Mouse (Mus musculus) lung, embryonic 15.5 days (tissue): ENCODE results near the gene Ascc2. TPM values are rescaled to one million over a fixed set of nuclear protein-coding genes. Genes with fewer than 3 reads are reported as not detected.
"Not testable (repeated sequence)": the region's sequence is repeated elsewhere in the genome, so short reads cannot be mapped to it uniquely, and the experiment has no call there.

ENCODE experiments used
- ATAC-seq: fragments of 200-750 bp; cut with Nextera tagmentation; 2 replicates; pipeline ENCODE4 v1.8.0; 2017; ENCODE audit warnings: moderate number of reproducible peaks, borderline replicate concordance; ENCODE audit not compliant: low FRiP score, low TSS enrichment; ENCODE audit errors: extremely low read depth
- H3K27ac ChIP-seq: fragments of 300-500 bp; sonication (generic); 2 replicates; pipeline ENCODE4 v1.5.1; 2015; ENCODE audit warnings: moderate library complexity, mild to moderate bottlenecking, inconsistent platforms
- H3K27me3 ChIP-seq: fragments of 300-500 bp; sonication (generic); 2 replicates; pipeline ENCODE4 v1.6.1; 2015; ENCODE audit warnings: inconsistent platforms
- H3K36me3 ChIP-seq: fragments of 300-500 bp; sonication (generic); 2 replicates; pipeline ENCODE4 v1.6.1; 2015; ENCODE audit warnings: inconsistent platforms
- H3K4me1 ChIP-seq: fragments of 300-500 bp; sonication (generic); 2 replicates; pipeline ENCODE4 v1.6.1; 2015; ENCODE audit warnings: inconsistent platforms
- H3K4me2 ChIP-seq: fragments of 300-500 bp; sonication (generic); 2 replicates; pipeline ENCODE4 v1.6.1; 2015; ENCODE audit warnings: inconsistent platforms, mild to moderate bottlenecking, moderate library complexity
- H3K4me3 ChIP-seq: fragments of 300-500 bp; sonication (generic); 2 replicates; pipeline ENCODE4 v1.5.1; 2015; ENCODE audit warnings: mild to moderate bottlenecking, inconsistent platforms
- H3K9ac ChIP-seq: fragments of 300-500 bp; sonication (generic); 2 replicates; pipeline ENCODE4 v1.6.1; 2015; ENCODE audit warnings: inconsistent platforms
- H3K9me3 ChIP-seq: fragments of 300-500 bp; sonication (generic); 2 replicates; pipeline ENCODE4 v1.6.1; 2016; ENCODE audit warnings: inconsistent platforms
- WGBS: fragments of 180-500 bp; shearing (Covaris S2); methylation state at CpG from one replicate; pipeline ENCODE4 v1.1.7; 2015; 5-methylcytosine and 5-hydroxymethylcytosine counted together
- polyA plus RNA-seq: library from polyadenylated mRNA; unstranded; fragments of >200 nt; fragmentation: Nextera tagmentation; extraction: Ambion mirVana; gene quantifications from 2 replicates; pipeline ENCODE4 v1.2.1, GENCODE M21; 2015

The Ascc2 gene
- polyA plus RNA-seq, 1 experiment from 2014 or later, result 35.1 TPM

DNA sequence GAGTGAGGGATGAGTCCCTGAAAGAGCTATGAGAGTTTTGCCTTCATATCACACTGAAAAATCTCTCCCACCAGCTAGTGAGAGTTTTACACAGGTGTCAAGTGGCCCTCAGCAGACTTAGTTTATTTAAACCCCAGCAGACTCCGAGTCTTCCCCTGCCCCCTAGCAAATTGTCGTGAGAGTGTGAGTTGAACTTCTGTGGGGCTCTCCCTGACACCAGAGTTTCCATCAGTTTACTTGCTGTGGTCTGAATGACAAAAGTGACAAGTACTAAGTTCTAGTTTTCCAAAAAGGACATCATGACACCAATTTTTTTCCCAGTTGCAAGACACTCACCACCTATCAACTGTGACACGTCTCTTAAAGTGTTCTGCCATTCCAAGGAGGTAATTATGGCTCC lies 50.3 kb downstream of the Ascc2 start:
- Histone ChIP-seq H3K27ac (no peak overlapping the region), H3K4me1 (peaks cover 8% of the 10 kb centered on the region; the same call in 1 of the 2 replicates), H3K36me3 (peaks cover 6% of the 10 kb centered on the region; the same call in 1 of the 2 replicates), H3K9ac (no peak overlapping the region), H3K4me2 (no peak overlapping the region), H3K27me3 (no peaks in the 10 kb centered on the region), H3K9me3 (no peaks in the 10 kb centered on the region), H3K4me3 (no peak overlapping the region)
- ATAC-seq, result no peak
- 29% methylated on average over 3 of the region's 3 CpGs for WGBS

DNA sequence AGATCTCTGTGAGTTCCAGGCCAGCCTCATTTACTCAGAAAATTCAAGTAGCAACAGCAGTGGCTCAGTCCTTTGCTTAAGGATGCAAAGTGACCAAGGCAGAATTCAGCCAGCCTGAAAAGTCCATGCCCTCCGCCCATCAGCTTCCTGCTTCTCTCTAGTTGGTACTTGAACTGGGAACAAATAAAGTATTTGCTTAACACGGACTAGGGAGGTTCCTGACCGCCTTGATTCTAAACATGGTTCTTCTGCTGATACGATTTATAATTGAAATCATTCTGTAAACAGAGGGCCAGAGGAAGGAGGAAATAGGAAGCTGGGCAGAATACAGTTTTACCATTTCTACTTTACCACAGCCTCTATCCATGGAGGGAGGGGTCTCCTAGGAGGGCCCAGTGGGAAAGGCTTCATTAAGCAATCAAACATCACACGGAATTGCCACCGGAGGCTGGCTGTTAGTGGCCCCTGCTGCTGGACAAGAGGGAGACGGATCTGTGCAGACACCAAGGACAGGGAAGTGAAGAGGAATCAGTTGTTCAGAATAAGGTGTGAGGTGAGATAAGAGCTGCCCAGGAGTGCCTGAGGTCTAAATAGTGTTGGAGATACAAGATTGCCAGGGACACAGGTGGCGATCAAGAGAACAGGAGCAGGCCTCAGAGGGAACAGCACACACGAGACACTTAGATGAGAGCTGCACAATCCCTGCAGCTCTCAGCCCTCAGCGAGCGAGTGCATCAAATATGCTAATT lies 51.3 kb downstream of the Ascc2 start:
- H3K4me1 ChIP-seq, result peaks cover 8% of the 10 kb centered on the region; the same call in 1 of the 2 replicates
- H3K4me2 ChIP-seq, result no peak overlapping the region
- no peak overlapping the region for H3K27ac ChIP-seq
- no peaks in the 10 kb centered on the region for H3K27me3 ChIP-seq
- no peaks in the 10 kb centered on the region; the same call in 1 of the 2 replicates for H3K36me3 ChIP-seq
- no peak overlapping the region for H3K4me3 ChIP-seq
- no peak overlapping the region for H3K9ac ChIP-seq
- no peak for ATAC-seq
- no peaks in the 10 kb centered on the region for H3K9me3 ChIP-seq
- 39% methylated on average over 11 of the region's 11 CpGs for WGBS

DNA sequence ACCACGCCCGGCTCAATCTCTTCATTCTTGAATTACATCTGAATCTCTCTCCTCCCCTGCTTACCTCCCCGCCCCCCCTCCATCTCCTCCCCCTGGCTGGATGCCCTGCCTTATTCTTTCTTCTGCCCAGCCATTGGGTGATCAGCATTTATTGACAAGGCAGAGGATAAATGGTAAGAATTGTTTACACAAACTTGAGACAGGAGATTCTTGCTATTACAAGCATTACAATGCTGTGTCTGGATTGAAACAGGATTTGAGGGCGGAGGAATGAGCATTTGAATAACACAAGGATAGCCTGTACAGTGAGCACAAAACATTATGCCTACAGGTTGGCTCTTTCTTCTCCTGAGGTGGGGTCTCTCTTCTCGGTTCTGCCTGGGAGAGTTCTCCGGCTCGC lies 52.8 kb downstream of the Ascc2 start:
- peaks cover 8% of the 10 kb centered on the region; the same call in 1 of the 2 replicates for H3K4me1 ChIP-seq
- ATAC-seq, result no peak
- 77% methylated on average over 7 of the region's 7 CpGs for WGBS

DNA sequence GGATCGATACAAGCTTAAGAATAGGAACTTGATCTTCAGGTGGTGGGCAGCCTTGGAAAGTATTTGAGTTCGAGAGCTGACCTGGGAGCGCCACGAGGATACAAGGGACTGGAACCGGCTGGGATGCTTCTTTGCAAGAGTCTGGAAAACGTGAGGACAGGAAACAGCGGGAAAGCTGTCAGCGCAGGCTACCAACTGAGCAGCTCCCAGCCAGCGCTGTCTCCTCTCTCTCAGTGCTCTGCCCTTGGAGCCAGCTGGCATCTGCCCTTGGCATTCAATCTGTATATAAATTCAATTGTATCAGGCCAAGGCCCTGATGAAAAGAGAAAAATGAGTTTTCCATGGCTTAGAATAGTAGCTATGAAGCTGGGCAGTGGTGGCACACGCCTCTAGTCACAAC lies 53.7 kb downstream of the Ascc2 start:
- no peak overlapping the region for H3K27ac ChIP-seq
- no peaks in the 10 kb centered on the region for H3K27me3 ChIP-seq
- H3K4me2 ChIP-seq, result no peak overlapping the region
- no peak for ATAC-seq
- WGBS, result 51% methylated on average over 10 of the region's 10 CpGs
- H3K9ac ChIP-seq, result no peak overlapping the region
- H3K36me3 ChIP-seq, result no peaks in the 10 kb centered on the region
- H3K4me3 ChIP-seq, result no peak overlapping the region
- H3K9me3 ChIP-seq, result no peaks in the 10 kb centered on the region
- H3K4me1 ChIP-seq, result peaks cover 8% of the 10 kb centered on the region; the same call in 1 of the 2 replicates

More for the DNA sequence above, 52.8 kb downstream of the Ascc2 start:
- no peaks in the 10 kb centered on the region for H3K27me3 ChIP-seq
- no peaks in the 10 kb centered on the region for H3K36me3 ChIP-seq
- no peaks in the 10 kb centered on the region for H3K9me3 ChIP-seq
- H3K4me2 ChIP-seq, result no peak overlapping the region
- H3K27ac ChIP-seq, result no peak overlapping the region
- H3K9ac ChIP-seq, result no peak overlapping the region
- no peak overlapping the region for H3K4me3 ChIP-seq

DNA sequence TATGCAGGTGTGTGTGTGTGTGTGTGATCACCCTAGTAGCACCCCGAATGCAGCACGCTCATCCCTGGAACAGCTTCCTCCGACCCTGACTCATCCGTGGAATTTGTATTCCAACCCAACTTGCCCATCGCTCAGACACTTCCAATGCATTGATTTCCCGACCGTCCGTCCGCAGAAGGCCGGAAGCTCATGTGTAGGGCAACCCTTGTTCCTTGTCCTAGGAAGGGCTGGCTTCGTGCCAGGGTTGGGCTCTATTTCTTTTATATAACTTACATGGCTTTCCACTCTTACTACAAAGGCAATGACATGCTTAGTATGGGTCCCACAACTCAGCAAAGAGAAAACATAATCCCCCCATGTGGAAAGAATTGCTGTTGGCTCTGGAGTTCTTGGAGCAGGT lies 54.6 kb downstream of the Ascc2 start:
- Histone ChIP-seq H3K36me3 (no peaks in the 10 kb centered on the region), H3K4me1 (peaks cover 8% of the 10 kb centered on the region; the same call in 1 of the 2 replicates), H3K9me3 (no peaks in the 10 kb centered on the region), H3K27me3 (no peaks in the 10 kb centered on the region), H3K4me3 (no peak overlapping the region), H3K27ac (no peak overlapping the region), H3K9ac (no peak overlapping the region), H3K4me2 (no peak overlapping the region)
- 82% methylated on average over 11 of the region's 11 CpGs for WGBS
- ATAC-seq, result no peak

DNA sequence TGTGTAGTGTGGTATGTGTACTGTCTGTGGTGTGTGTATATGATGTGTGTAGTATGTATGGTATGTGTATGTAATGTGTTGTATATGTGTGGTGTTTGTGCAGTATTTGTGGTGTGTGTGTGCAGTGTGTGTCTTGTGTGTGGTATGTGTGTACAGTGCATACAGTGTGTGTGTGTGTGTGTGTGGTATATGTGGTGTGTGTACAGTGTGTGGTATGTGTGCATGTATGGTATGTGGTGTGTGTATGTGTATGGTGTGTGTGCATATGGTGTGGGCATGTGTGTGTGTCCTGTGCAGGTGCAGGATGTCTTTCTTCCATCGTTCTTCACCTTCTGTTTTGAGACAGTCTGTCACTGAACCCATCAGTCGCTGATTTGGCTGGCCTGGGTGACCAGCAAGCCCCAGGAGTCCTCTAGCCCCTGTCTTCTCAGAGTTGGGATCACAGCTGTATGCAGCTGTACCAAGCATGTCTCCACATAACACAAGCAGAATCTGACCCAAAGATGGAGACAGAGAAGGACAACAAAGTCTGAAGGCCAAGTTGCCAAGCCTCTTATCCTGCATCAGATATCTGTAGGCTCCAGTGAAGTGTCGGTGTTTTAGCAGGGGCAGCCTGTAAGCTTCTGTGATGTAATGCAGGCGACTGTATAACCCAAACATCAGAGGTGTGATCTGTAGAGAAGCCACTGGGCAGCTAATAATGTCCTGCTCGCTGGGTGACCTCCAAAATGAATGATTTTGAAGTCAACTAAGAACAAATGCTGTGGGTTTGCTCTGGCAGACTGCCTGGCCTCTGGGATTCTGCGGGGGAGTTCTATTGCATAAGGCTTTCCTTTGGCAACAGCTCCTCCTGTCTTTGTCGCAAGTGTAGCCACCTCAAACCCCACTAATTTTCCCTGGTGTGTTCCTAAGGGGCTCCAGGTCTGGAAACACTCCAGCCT lies 59.8 kb downstream of the Ascc2 start:
- H3K27ac ChIP-seq, result peak overlapping the region; percentile 67
- ATAC-seq, result peak; percentile 94
- H3K4me1 ChIP-seq, result peaks cover 5% of the 10 kb centered on the region; the same call in 1 of the 2 replicates
- no peak overlapping the region for H3K4me2 ChIP-seq
- no peaks in the 10 kb centered on the region for H3K27me3 ChIP-seq
- no peaks in the 10 kb centered on the region for H3K9me3 ChIP-seq
- H3K4me3 ChIP-seq, result no peak overlapping the region
- WGBS, result 17% methylated on average over 7 of the region's 7 CpGs
- H3K36me3 ChIP-seq, result peaks cover 19% of the 10 kb centered on the region
- no peak overlapping the region for H3K9ac ChIP-seq

DNA sequence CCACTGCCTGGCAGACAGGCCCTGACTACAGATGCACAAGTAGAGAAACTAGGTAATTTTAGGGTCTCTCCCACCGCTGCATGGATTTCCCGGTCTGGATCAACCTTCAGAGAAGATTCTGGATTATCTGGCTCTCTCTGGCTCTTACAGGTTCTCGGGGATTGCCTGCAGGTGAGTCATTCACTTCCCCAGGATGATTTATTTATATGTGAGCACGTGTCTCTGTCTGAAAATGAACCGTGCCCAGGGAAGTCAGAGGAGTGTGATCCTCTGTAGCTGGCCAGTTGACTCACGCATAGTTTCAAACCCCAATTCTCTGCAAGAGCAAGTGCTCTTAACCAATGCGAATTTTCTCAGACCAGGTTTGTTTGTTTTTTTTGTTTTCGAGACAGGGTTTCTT lies 63.2 kb downstream of the Ascc2 start:
- H3K9ac ChIP-seq, result no peak overlapping the region
- H3K36me3 ChIP-seq, result peaks cover 20% of the 10 kb centered on the region
- H3K4me2 ChIP-seq, result no peak overlapping the region
- 73% methylated on average over 8 of the region's 8 CpGs for WGBS
- no peaks in the 10 kb centered on the region for H3K27me3 ChIP-seq
- H3K4me3 ChIP-seq, result no peak overlapping the region
- no peak overlapping the region for H3K27ac ChIP-seq
- peaks cover 20% of the 10 kb centered on the region for H3K4me1 ChIP-seq
- ATAC-seq, result no peak
- no peaks in the 10 kb centered on the region for H3K9me3 ChIP-seq

DNA sequence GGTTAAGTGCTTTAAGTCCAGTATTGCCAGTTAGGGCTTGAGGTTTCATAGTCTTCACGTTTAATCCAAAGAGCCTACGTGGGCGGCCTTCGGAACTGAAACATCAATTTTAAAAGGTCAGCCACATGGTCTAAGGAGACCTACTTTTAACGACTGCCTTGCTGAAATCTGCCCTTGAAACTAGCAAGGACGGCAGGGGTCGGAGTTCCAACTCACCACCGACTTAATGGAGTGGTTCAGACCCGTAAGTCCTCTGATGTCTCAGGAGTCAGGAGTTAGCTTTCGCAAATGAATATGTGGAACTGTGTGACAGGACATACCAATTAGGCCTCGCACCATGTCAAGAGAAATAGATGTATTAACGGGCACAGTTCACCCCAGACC lies 66.1 kb downstream of the Ascc2 start:
- Histone ChIP-seq H3K36me3 (peaks cover 20% of the 10 kb centered on the region), H3K27ac (peak overlapping the region; percentile 71), H3K4me1 (peaks cover 17% of the 10 kb centered on the region), H3K9ac (peak overlapping the region; percentile 89), H3K4me3 (peak overlapping the region; percentile 83), H3K4me2 (peak overlapping the region; percentile 75), H3K9me3 (no peaks in the 10 kb centered on the region), H3K27me3 (no peaks in the 10 kb centered on the region)
- 4% methylated on average over 12 of the region's 12 CpGs for WGBS
- ATAC-seq, result peak; percentile 17; the same call in 1 of the 2 replicates

DNA sequence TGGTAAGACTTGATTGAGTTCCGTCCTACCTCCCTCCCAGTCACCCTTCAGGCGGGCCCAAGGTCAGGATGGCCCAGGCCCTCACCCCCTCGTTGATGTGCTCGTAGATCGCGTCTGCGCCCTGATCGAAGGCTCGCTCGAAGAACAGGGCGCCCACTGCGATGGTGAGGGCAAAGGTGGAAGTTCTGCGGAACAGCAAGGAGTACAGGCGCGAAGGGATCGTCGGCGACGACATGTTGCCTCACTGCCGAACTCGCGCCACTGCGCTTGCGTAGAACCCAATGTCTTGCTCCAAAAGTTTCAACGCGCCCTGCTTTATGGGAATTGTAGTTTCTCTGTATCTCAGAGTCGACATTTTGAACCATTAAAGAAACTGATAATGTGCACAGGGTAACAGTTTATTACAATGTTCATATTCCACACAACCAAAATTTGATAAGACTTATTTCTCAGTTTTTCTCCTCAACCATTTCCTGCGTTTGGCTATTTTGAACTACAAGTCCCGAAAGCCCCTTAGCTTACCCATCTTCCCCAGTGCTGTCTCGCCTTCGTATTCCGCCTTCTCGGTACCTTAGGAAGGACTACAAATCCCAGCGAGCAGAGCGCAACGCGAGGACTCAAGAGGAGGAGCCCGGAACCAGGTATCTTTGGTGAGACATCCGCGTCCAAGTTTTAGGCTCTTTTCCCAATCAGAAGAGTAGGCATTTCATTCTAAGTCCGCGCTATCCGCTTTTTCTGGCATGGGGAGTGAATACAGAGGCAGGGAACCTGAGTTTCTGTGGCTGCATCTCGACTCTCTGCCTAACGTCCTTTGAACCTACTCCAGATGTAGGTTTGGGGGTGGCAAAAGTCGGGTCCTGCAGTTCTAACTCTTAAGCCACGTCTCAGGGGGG lies 66.8 kb downstream of the Ascc2 start, which contains the start of the genes Uqcr10 and Zmat5:
Gene Uqcr10, minus strand, starts transcription at position 271 of the 893 bp plus-strand sequence.
Gene Zmat5, plus strand, starts transcription at position 607 of the 893 bp plus-strand sequence.
- under 1% methylated on average over 47 of the region's 47 CpGs for WGBS
- H3K4me1 ChIP-seq, result peaks cover 17% of the 10 kb centered on the region
- ATAC-seq, result peak; percentile 97

DNA sequence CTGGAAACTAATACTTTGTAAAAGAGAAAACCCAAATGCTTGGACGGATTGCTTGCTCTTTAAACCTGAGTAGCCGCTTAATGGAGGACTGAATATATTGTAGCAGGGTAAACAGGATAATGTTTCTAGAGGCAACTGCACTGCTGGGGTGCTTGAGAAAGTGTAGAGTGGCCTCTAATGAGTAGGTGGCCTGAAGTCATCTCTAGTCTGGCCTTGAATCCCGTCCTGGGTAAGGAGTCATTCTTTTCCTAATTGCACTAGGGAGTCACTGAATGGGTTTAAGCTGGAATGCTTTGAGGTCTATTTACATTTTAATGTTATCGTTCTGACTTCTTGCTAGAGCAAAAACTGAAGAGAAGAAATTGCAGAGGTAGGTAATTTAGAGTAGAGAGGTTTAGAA lies 67.6 kb downstream of the Ascc2 start:
- Histone ChIP-seq H3K4me2 (peak overlapping the region; percentile 75), H3K36me3 (peaks cover 20% of the 10 kb centered on the region), H3K27ac (peak overlapping the region; percentile 71; the same call in 1 of the 2 replicates), H3K27me3 (no peaks in the 10 kb centered on the region), H3K9me3 (no peaks in the 10 kb centered on the region), H3K9ac (peak overlapping the region; percentile 89), H3K4me3 (peak overlapping the region; percentile 83), H3K4me1 (peaks cover 17% of the 10 kb centered on the region)
- ATAC-seq, result no peak
- 7% methylated on average over 4 of the region's 4 CpGs for WGBS

More for the DNA sequence above, 66.8 kb downstream of the Ascc2 start, which contains the start of the genes Uqcr10 and Zmat5:
- peaks cover 20% of the 10 kb centered on the region for H3K36me3 ChIP-seq
- no peaks in the 10 kb centered on the region for H3K27me3 ChIP-seq
- H3K9ac ChIP-seq, result peak within 1 kb of the TSS; percentile 89
- H3K27ac ChIP-seq, result peak within 1 kb of the TSS; percentile 71
- H3K9me3 ChIP-seq, result no peaks in the 10 kb centered on the region
- H3K4me3 ChIP-seq, result peak within 1 kb of the TSS; percentile 83
- H3K4me2 ChIP-seq, result peak within 1 kb of the TSS; percentile 75

DNA sequence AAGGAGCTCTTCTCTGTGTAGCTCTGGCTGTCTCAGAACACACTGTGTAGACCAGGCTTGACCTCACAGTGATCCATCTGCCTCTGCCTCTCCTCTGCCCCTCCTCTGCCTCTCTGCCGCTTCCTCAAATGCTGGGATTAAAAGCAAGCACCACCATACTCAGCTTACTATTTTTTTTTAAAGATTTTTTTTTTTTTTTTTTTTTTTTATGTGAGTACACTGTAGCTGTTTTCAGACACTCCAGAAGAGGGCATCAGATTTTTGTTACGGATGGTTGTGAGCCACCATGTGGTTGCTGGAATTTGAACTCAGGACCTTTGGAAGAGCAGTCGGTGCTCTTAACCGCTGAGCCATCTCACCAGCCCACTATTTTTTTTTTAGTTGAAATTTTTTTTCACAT lies 72.6 kb downstream of the Ascc2 start:
- H3K9ac ChIP-seq, H3K4me2 ChIP-seq, H3K27me3 ChIP-seq, H3K36me3 ChIP-seq, H3K9me3 ChIP-seq, H3K4me3 ChIP-seq, H3K27ac ChIP-seq, H3K4me1 ChIP-seq, ATAC-seq: not testable (repeated sequence)
- 79% methylated on average over 4 of the region's 4 CpGs for WGBS
